Mouse (Mus musculus): ENCODE results near the gene Phactr2.

The Phactr2 gene

GRCm38 (mm10) chr10:13422121-13422520 lies 52.1 kb downstream of the Phactr2 start:
- in situ Hi-C loops (cut with MboI; ENCODE audit: low pct_unique_long_range_greater_than_20kb in 1 of 2, low sequenced_read_pairs in 2 of 2, unreplicated experiment in 1 of 2), result loop anchor here (5.0 to 10.0 kb wide), 3 partner anchors 335 to 400 kb away; no protein-coding TSS in a partner anchor

GRCm38 (mm10) chr10:13419246-13419645 lies 55.0 kb downstream of the Phactr2 start:
- in situ Hi-C loops (cut with MboI; ENCODE audit: low pct_unique_long_range_greater_than_20kb in 1 of 2, low sequenced_read_pairs in 2 of 2, unreplicated experiment in 1 of 2), result no loop called here

DNA sequence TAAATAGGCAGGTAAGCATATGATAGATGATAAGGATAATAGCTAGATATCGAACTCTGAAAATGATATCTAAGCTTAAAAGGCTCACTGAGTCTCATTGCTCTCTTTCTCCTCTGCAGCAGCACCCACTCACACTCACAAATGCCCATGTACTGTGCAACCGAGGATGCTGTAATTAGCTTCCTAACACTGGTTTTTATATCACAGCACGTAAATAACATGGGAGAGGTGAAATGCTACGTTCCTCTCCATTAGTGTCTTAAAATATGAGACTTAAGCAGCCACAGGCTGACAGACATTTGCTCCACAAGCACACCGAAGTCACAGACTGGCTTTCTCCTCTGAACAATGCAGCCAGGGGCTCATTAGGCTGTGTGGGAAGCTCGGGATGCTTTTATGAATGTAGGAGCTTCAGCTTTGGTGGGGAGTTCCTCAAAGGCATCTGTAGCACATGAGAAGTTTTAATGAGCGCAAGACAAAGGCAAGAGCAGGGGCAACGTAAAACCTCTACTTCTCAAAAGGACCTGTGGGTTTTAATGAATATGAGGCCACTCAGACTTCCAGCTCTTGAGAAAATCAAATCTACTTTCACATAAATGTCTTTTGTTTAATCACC lies 58.6 kb downstream of the Phactr2 start:
- in situ Hi-C loops (cut with MboI; ENCODE audit: low pct_unique_long_range_greater_than_20kb in 1 of 2, low sequenced_read_pairs in 2 of 2, unreplicated experiment in 1 of 2), result no loop called here

DNA sequence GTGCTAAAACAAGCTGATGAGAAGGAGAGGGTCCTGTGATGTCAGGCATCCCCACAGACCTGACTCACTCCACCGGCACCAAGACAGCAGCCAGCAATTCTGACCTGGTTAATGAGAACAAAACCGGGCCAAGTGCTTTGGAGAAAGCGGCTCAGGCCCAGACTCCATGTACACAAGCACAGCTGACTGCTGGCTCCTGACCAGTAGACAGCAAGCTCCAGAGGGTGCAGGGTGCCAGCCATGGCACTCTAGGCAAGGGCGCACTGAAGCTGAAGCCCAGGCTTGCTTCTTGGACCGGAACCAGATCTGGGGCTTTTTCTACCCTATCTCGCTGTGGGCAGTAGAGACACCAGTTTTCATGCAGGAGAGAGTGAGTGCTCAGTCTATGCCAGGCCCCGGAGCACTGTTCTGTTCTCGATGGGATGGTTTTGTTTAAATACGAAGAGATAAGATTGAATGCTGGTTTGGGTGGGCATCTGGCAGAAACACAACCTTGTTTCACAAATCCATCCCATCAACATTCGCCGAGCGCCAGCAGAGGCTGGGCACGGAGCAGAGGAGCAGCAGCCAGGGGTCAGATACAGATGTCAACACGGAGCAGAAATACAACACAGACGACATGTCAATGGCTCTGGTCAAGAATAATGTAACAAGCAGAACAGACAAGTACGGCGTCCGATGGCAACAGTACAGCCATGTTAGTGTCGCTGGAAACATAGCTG lies 61.8 kb downstream of the Phactr2 start:
- in situ Hi-C loops (cut with MboI; ENCODE audit: low pct_unique_long_range_greater_than_20kb in 1 of 2, low sequenced_read_pairs in 2 of 2, unreplicated experiment in 1 of 2), result no loop called here

- in situ Hi-C loops (cut with MboI; ENCODE audit: low pct_unique_long_range_greater_than_20kb in 1 of 2, low sequenced_read_pairs in 2 of 2, unreplicated experiment in 1 of 2), result no loop called here
These were observed 63.2 kb downstream of the Phactr2 start for GRCm38 (mm10) chr10:13411056-13411455.

GRCm38 (mm10) chr10:13401971-13402370 lies 72.2 kb downstream of the Phactr2 start:
- in situ Hi-C loops (cut with MboI; ENCODE audit: low pct_unique_long_range_greater_than_20kb in 1 of 2, low sequenced_read_pairs in 2 of 2, unreplicated experiment in 1 of 2), result no loop called here

DNA sequence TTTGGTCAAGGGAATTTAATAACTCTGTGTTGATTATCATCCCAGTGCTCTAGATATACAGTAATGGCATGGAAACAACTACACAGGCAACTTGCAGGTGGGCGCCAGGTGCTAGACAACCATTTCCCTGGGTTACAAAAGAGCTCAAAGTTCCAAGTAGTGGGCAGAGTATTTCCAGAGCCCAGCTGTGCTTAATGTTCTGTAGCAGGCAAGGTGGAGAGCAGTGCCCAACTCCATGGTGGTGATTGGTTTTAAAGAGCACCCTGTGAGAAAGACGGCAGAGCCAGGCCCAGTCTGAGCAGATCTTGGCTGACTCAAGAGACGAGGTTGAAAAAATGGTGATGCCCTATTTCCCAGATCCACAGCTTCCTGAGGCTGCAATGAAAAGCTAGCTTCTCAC lies 78.5 kb downstream of the Phactr2 start:
- in situ Hi-C loops (cut with MboI; ENCODE audit: low pct_unique_long_range_greater_than_20kb in 1 of 2, low sequenced_read_pairs in 2 of 2, unreplicated experiment in 1 of 2), result no loop called here

DNA sequence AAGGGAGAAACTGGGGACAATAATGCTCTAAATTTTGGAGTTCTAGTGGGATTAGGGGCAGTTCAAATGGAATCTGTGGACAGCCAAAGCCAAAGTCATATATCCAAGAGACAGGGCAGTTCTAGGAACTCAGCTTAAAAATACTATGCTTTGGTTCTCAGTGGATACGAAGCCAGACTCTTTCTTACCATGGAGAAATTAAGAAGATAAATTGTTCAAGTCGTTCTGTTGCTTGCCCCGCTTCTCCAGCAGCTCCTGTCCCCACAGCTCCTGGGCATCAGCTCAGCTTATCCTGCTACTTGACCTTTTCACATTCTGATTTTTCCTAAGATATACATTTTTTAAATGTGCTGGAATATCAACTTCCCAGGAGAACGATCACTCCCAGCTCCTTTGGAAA lies 80.2 kb downstream of the Phactr2 start:
- in situ Hi-C loops (cut with MboI; ENCODE audit: low pct_unique_long_range_greater_than_20kb in 1 of 2, low sequenced_read_pairs in 2 of 2, unreplicated experiment in 1 of 2), result no loop called here

DNA sequence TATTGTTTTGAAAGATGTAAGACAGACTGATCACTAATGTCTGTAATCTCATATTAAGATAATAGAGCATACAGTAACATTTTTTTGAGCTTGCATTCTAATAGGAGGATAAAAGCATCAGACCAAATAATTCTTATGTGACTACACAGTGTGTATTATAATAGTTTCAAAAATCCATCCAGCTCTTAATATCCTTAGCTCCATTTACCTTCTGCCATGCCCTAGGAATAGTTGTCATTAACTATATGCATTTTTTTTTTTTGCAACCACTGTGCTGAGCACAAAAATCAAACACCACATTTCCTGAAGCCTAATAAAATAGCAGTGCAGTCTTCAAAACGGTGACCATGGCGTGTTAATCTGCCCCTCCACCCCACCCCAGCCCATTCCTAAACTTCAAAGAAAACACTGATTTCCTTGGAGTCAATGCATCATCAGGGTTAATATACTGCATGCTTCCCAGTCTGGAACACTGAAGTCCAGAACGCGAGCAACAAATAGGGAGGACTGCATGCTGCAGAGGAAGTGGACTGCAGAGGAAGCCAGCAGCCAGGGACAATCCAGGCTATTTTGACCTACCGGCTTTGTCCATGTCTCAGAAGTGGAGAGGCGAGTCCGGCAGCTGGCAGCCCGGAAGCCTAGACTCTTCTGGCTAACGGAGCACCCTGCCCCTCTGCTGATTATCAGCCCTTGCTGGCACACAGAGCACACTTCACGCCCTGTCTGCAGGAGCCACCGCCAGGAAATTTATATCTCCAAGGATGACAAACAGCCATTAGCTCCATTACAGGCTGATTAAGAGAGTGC lies 85.9 kb downstream of the Phactr2 start:
- in situ Hi-C loops (cut with MboI; ENCODE audit: low pct_unique_long_range_greater_than_20kb in 1 of 2, low sequenced_read_pairs in 2 of 2, unreplicated experiment in 1 of 2), result no loop called here

DNA sequence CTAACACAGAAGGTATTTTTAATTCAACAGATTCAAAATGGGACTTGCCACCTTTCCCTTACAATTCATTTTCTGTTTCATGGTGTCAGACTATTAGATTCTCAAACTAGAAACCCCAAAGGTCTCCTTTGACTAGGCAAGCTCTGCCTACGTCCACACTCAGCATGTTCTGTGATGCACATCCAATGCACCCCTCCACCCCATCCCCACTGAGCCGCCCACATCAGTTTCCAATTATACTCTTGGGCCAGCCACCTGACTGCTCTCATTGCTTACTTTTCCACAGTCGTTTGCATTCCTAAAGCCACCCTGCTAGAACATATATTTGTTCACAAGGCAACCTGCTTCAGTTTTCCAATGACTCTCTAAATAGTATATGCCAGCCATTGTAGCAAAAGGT lies 89.3 kb downstream of the Phactr2 start:
- in situ Hi-C loops (cut with MboI; ENCODE audit: low pct_unique_long_range_greater_than_20kb in 1 of 2, low sequenced_read_pairs in 2 of 2, unreplicated experiment in 1 of 2), result no loop called here

DNA sequence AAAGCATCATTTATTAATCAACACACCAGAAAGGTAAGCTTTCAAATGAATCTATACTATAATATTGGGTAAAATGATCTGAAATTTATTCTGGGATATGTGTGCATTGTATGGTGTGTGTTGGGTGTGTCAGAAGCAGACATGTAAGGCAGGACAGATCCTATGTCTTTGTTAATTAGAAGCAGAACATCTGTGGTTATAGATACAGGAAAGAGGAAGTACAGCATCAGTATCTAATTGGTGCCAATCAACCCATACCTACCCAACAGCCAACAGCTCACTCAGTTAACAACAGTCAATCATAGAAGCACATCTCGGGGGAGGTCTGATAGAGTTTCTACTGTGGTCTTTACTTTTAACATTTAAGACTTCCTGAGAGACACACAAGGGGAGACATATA lies 96.3 kb downstream of the Phactr2 start:
- in situ Hi-C loops (cut with MboI; ENCODE audit: low pct_unique_long_range_greater_than_20kb in 1 of 2, low sequenced_read_pairs in 2 of 2, unreplicated experiment in 1 of 2), result no loop called here

DNA sequence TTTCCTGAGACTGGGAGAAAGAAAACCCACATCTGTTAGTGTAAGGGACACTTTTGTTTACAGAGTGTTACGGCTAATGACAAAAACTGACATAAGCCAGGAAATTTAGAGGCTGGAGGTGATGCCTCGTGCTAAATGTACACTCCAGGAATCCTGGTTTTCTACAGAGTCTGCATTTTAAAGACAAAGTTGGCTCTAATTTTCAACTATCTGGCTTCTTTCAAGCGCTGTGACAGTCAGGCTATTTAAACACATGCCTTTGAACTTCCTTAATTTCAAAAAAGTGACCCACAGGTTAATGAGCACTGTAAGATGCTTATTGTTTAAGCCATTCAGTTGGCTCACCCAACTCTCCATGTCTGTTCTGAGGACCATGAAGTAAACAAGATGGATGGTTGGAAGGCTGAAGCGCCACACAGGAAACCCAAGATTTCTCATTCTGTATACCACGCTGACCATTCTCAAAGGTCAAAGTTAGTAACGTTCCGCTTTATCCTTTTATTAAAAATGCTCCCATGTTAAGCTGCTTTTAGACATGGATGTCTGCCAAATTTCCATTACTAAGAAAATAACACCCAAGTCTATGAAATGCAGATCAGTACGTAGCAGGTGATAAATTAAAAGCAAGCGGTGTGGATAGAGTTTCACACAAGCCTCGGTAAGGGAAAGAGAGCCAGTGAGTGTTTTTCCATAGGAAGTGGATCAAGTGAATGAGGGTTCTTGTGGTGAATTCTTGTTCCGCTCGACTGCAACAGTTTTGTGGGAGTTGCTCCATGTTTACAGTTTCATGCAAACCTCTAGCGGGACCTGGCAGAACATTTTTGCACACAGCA lies 97.6 kb downstream of the Phactr2 start:
- in situ Hi-C loops (cut with MboI; ENCODE audit: low pct_unique_long_range_greater_than_20kb in 1 of 2, low sequenced_read_pairs in 2 of 2, unreplicated experiment in 1 of 2), result no loop called here

GRCm38 (mm10) chr10:13375820-13376219 lies 98.4 kb downstream of the Phactr2 start:
- in situ Hi-C loops (cut with MboI; ENCODE audit: low pct_unique_long_range_greater_than_20kb in 1 of 2, low sequenced_read_pairs in 2 of 2, unreplicated experiment in 1 of 2), result no loop called here

- in situ Hi-C loops (cut with MboI; ENCODE audit: low pct_unique_long_range_greater_than_20kb in 1 of 2, low sequenced_read_pairs in 2 of 2, unreplicated experiment in 1 of 2), result no loop called here
These were observed 104.4 kb downstream of the Phactr2 start for GRCm38 (mm10) chr10:13369581-13370375.

DNA sequence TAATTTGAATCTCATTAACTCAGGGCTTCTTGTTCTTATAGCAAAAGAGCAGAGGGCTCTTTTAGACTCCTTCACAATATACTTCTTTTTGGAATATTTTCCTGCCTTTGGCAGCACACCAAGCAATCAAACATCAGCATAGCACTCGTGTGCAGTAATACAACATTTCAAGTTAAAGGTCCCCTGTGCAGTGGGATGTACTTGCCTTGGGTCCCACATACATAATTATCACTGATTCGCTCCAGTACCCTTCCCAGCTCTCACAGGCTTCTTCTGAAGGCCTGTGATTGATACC lies 110.0 kb downstream of the Phactr2 start:
- in situ Hi-C loops (cut with MboI; ENCODE audit: low pct_unique_long_range_greater_than_20kb in 1 of 2, low sequenced_read_pairs in 2 of 2, unreplicated experiment in 1 of 2), result no loop called here

DNA sequence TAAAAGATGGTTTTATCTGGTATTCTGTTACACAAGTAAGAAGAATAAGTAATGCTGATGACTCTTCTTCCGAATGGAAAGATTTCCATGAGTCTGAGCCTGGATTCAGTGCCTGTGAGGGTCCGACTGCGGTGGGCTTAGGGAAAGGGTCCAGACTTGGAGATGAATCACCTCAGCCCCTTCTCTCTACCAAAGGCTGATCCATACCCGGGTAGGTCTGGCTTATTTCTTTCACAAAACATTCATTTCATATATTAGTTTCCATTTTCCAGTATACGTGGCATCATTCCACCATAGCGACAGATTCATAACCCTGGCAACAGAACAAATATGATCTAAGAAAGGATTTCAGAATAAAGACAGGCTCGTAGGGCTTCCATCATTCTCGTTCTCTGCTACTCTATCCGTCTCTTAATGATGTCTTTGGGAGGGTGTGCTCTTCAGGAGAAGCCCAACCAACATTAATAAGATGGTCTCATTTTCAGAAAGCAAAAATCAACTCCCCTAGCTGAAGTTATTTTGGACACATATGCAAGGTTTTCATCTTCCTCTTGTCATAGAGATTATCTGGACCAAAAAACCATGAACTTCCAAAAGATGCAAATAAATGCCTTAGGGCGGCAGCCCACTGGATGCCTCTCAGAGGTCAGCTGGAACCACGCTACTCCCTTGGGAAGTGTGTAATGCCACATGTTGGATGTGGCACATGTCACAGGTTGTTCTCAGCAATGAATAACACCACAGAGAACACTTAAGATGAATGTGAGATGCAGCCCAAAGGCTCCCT lies 110.5 kb downstream of the Phactr2 start:
- in situ Hi-C loops (cut with MboI; ENCODE audit: low pct_unique_long_range_greater_than_20kb in 1 of 2, low sequenced_read_pairs in 2 of 2, unreplicated experiment in 1 of 2), result no loop called here

GRCm38 (mm10) chr10:13360913-13361312 lies 113.3 kb downstream of the Phactr2 start:
- in situ Hi-C loops (cut with MboI; ENCODE audit: low pct_unique_long_range_greater_than_20kb in 1 of 2, low sequenced_read_pairs in 2 of 2, unreplicated experiment in 1 of 2), result no loop called here
